Mouse (Mus musculus) liver, adult 2 months (tissue): Measurements from ENCODE around the gene Cmtm7. TPM values are rescaled to one million over a fixed set of nuclear protein-coding genes. Genes with fewer than 3 reads are reported as not detected.

Source experiments
- DNase-seq: peaks from one replicate; pipeline ENCODE4 v3.0.0-alpha.2; 2011; ENCODE audit warnings: low read depth, low spot score; ENCODE audit errors: extremely low read depth
- H3K27ac ChIP-seq: fragments of 200-500 bp; replicated peaks from 2 replicates; pipeline ENCODE4 v1.5.1; 2012; ENCODE audit warnings: low read depth, mild to moderate bottlenecking, control low read depth, inconsistent platforms, low read length; ENCODE audit not compliant: insufficient read depth
- H3K27me3 ChIP-seq: fragments of 200-500 bp; 2 replicates; pipeline ENCODE4 v1.6.1; 2012; ENCODE audit warnings: mild to moderate bottlenecking, moderate library complexity, low read length, inconsistent platforms; ENCODE audit not compliant: control insufficient read depth, insufficient read depth
- H3K36me3 ChIP-seq: fragments of 200-500 bp; 2 replicates; pipeline ENCODE4 v1.6.1; 2012; ENCODE audit warnings: low read length, inconsistent platforms; ENCODE audit not compliant: control insufficient read depth, insufficient read depth
- H3K4me1 ChIP-seq: fragments of 200-500 bp; 2 replicates; pipeline ENCODE4 v1.6.1; 2011; ENCODE audit warnings: low read length; ENCODE audit not compliant: control insufficient read depth, insufficient read depth
- H3K4me3 ChIP-seq: fragments of 200-500 bp; 2 replicates; pipeline ENCODE4 v1.5.1; 2011; ENCODE audit warnings: low read depth, mild to moderate bottlenecking, control low read depth, low read length, moderate library complexity; ENCODE audit not compliant: insufficient read depth
- H3K79me2 ChIP-seq: fragments of 200-500 bp; 2 replicates; pipeline ENCODE4 v1.6.1; 2012; ENCODE audit warnings: inconsistent platforms, mild to moderate bottlenecking, low read length, moderate library complexity; ENCODE audit not compliant: control insufficient read depth, insufficient read depth
- H3K9ac ChIP-seq: fragments of 200-500 bp; 2 replicates; pipeline ENCODE4 v1.6.1; 2012; ENCODE audit warnings: low read depth, mild to moderate bottlenecking, control low read depth, inconsistent platforms, low read length
- CTCF ChIP-seq: fragments of 200-500 bp; IDR thresholded peaks from 2 replicates; pipeline ENCODE4 v1.5.1; 2011; ENCODE audit warnings: low read depth, low read length, control low read depth
- POLR2A ChIP-seq: fragments of 200-500 bp; IDR thresholded peaks from 2 replicates; pipeline ENCODE4 v1.6.1; 2011; ENCODE audit warnings: low read length, control low read depth; ENCODE audit not compliant: insufficient read depth; ENCODE audit errors: extremely low read depth
- WGBS: fragments of 180-500 bp; shearing (Covaris S2); methylation state at CpG from one replicate; pipeline ENCODE4 v1.1.7; 2018; 5-methylcytosine and 5-hydroxymethylcytosine counted together
- polyA plus RNA-seq: library from polyadenylated mRNA; depleted of rRNA; stranded (reverse); fragments of >200 nt; gene quantifications from 2 replicates; pipeline ENCODE4 v1.2.3, GENCODE M21; 2012
- total RNA-seq: library from RNA; depleted of rRNA; stranded (reverse); fragments of >200 nt; gene quantifications from 2 replicates; pipeline ENCODE4 v1.2.3, GENCODE M21; 2014

Gene Cmtm7
- total and polyA plus RNA-seq, 2 experiments: 5.3 to 17.3 TPM

GRCm38 (mm10) chr9:114793764-114794295, 12.2 kb upstream of the Cmtm7 start:
- no peak for TF ChIP-seq POLR2A
- no peak for TF ChIP-seq CTCF
- Histone ChIP-seq H3K79me2 (no peaks in the 10 kb centered on the region), H3K9ac (no peak overlapping the region), H3K4me1 (no peaks in the 10 kb centered on the region), H3K27ac (no peak overlapping the region), H3K27me3 (no peaks in the 10 kb centered on the region), H3K36me3 (peaks cover 13% of the 10 kb centered on the region), H3K4me3 (no peak overlapping the region)
- DNase-seq: no peak
- 92% methylated on average over 9 of the region's 9 CpGs for WGBS

- H3K36me3 ChIP-seq: peaks cover 9% of the 10 kb centered on the region
- H3K4me3 ChIP-seq: no peak overlapping the region
- no peaks in the 10 kb centered on the region for H3K79me2 ChIP-seq
- 86% methylated on average over 8 of the region's 8 CpGs for WGBS
- no peaks in the 10 kb centered on the region for H3K27me3 ChIP-seq
- TF ChIP-seq POLR2A (no peak), CTCF (no peak)
- H3K4me1 ChIP-seq: no peaks in the 10 kb centered on the region
- no peak overlapping the region for H3K9ac ChIP-seq
- DNase-seq: no peak
- H3K27ac ChIP-seq: no peak overlapping the region
These were observed 8.3 kb upstream of the Cmtm7 start for GRCm38 (mm10) chr9:114789989-114790388.

GRCm38 (mm10) chr9:114789557-114789956, 7.9 kb upstream of the Cmtm7 start:
- no peak for TF ChIP-seq POLR2A
- TF ChIP-seq CTCF: no peak
- peaks cover 7% of the 10 kb centered on the region; the same call in 1 of the 2 replicates for H3K36me3 ChIP-seq
- H3K4me1 ChIP-seq: no peaks in the 10 kb centered on the region
- H3K27me3 ChIP-seq: no peaks in the 10 kb centered on the region
- no peak for DNase-seq
- H3K27ac ChIP-seq: no peak overlapping the region
- no peak overlapping the region for H3K4me3 ChIP-seq
- 88% methylated on average over 7 of the region's 7 CpGs for WGBS
- no peaks in the 10 kb centered on the region for H3K79me2 ChIP-seq
- no peak overlapping the region for H3K9ac ChIP-seq

GRCm38 (mm10) chr9:114788697-114789096, 7.0 kb upstream of the Cmtm7 start:
- Histone ChIP-seq H3K79me2 (no peaks in the 10 kb centered on the region), H3K4me1 (no peaks in the 10 kb centered on the region), H3K27me3 (no peaks in the 10 kb centered on the region), H3K4me3 (no peak overlapping the region), H3K36me3 (peaks cover 7% of the 10 kb centered on the region; the same call in 1 of the 2 replicates), H3K9ac (no peak overlapping the region), H3K27ac (no peak overlapping the region)
- WGBS: 95% methylated on average over 8 of the region's 8 CpGs
- no peak for DNase-seq
- TF ChIP-seq CTCF (no peak), POLR2A (no peak)

GRCm38 (mm10) chr9:114787716-114788115, 6.1 kb upstream of the Cmtm7 start:
- H3K4me1 ChIP-seq: no peaks in the 10 kb centered on the region
- 82% methylated on average over 7 of the region's 7 CpGs for WGBS
- H3K27me3 ChIP-seq: no peaks in the 10 kb centered on the region
- no peak overlapping the region for H3K9ac ChIP-seq
- TF ChIP-seq CTCF (no peak), POLR2A (no peak)
- H3K79me2 ChIP-seq: no peaks in the 10 kb centered on the region
- DNase-seq: no peak
- peaks cover 7% of the 10 kb centered on the region; the same call in 1 of the 2 replicates for H3K36me3 ChIP-seq
- H3K4me3 ChIP-seq: no peak overlapping the region
- no peak overlapping the region; the same call in 1 of the 2 replicates for H3K27ac ChIP-seq

GRCm38 (mm10) chr9:114787134-114787533, 5.5 kb upstream of the Cmtm7 start:
- Histone ChIP-seq H3K4me3 (no peak overlapping the region), H3K27me3 (no peaks in the 10 kb centered on the region), H3K9ac (no peak overlapping the region), H3K79me2 (no peaks in the 10 kb centered on the region), H3K36me3 (peaks cover 7% of the 10 kb centered on the region; the same call in 1 of the 2 replicates), H3K27ac (no peak overlapping the region), H3K4me1 (no peaks in the 10 kb centered on the region)
- DNase-seq: no peak
- TF ChIP-seq CTCF: no peak
- no peak for TF ChIP-seq POLR2A
- 81% methylated on average over 5 of the region's 5 CpGs for WGBS
